ENCODE assay signal across 7 mouse cellular contexts in the genomic region with DNA sequence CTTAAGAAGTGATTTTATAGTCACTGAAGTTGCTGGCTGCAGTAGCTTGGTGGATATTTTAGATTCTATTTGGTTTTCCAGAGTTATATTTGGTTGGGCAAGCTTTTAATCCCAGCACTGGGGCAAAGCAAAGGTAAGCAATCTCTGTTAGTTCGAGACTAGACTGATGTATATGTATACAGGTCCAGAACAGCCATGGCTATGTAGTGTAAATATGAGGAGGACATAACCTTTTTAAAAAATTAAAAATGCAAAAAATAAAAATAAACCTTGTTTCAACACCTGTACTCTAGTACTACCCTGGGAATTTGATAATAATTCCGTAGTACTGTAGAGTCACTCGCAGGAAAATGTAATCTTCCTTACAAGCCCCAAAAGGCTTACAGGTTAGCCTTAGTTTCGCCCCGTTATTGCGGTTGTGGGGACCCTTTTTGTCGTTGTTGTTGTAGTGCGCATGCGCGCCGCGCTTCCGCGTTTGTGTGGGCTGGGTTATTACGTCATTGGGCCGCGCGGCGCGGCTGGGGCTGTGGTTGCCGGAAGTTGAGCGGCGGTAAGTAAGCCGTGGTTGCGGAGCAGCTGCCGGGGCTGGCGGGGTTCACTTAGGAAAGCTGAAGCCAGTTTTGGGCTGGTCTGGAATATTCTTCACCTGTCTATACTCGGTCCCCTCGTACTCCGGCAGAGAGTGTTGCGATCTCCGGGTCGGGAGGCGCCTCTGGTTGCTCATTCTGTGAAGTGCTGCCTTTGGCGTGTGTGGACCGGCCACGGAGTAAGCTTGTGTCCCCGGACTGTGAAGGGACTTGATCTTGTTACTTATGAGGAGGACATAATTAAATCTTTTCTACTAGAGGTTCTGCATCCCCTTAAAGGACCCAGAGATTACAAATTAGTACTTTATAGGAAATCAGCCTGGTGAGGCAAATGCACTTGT. TPM values are rescaled to one million over a fixed set of nuclear protein-coding genes. Genes with fewer than 3 reads are reported as not detected.
A peak's percentile ranks its signal among the peaks of the same experiment; 100 is the strongest.
DNase-seq lines count a peak whose midpoint lies in the region; ATAC-seq lines count a peak whose summit lies in the region.

A gene (plus strand): TSS at position 497 of the 928 bp plus-strand sequence.

- WGBS in intestine, embryonic 16.5 days: under 1% methylated on average over 38 of the region's 38 CpGs
- under 1% methylated on average over 38 of the region's 38 CpGs for WGBS in midbrain, embryonic 11.5 days

- H3K4me3 ChIP-seq in intestine, embryonic 16.5 days (ENCODE audit: low read length): peak within 1 kb of the TSS; percentile 80
- H3K4me3 ChIP-seq in midbrain, embryonic 11.5 days (ENCODE audit: low read depth, low read length): peak within 1 kb of the TSS; percentile 63

- H3K27ac ChIP-seq in intestine, embryonic 16.5 days (ENCODE audit: low read length): no peak within 1 kb of the TSS; the same call in 1 of the 2 replicates
- no peak within 1 kb of the TSS for H3K27ac ChIP-seq in midbrain, embryonic 11.5 days (ENCODE audit: low read depth, low read length)

- peak; percentile 93 for DNase-seq in adrenal gland, adult 2 months
- DNase-seq in embryo, embryonic 11.5 days (ENCODE audit: low read depth, low spot score): peak; percentile 96
- peak; percentile 85 to 93 for DNase-seq in gastrocnemius, postnatal 4 days (ENCODE audit: low spot score in 2 of 2)
- DNase-seq in left cerebral cortex, postnatal 36 days (ENCODE audit: low spot score in 2 of 2): peak; percentile 90 to 91
- peak; percentile 99 for DNase-seq in midbrain, embryonic 11.5 days (ENCODE audit: low spot score, missing footprints)
- DNase-seq in skeletal muscle tissue, adult 2 months (ENCODE audit: low read depth, low spot score): peak; percentile 95

- H3K36me3 ChIP-seq in intestine, embryonic 16.5 days (ENCODE audit: control insufficient read depth, insufficient read depth, low read length): no peaks in the 10 kb centered on the region
- H3K36me3 ChIP-seq in midbrain, embryonic 11.5 days (ENCODE audit: control insufficient read depth, insufficient read depth, low read length): no peaks in the 10 kb centered on the region

- peak within 1 kb of the TSS; percentile 77 for H3K4me2 ChIP-seq in intestine, embryonic 16.5 days (ENCODE audit: low read depth, low read length)
- peak within 1 kb of the TSS; percentile 78 for H3K4me2 ChIP-seq in midbrain, embryonic 11.5 days

- intact Hi-C loops in left cerebral cortex, postnatal 36 days (cut with DNase I): no loop called here

- peak within 1 kb of the TSS; percentile 78 for H3K9ac ChIP-seq in intestine, embryonic 16.5 days (ENCODE audit: low read depth, low read length)
- H3K9ac ChIP-seq in midbrain, embryonic 11.5 days (ENCODE audit: low read length): peak within 1 kb of the TSS; percentile 74

- ATAC-seq in intestine, embryonic 16.5 days: peak; percentile 91
- peak; percentile 89 for ATAC-seq in midbrain, embryonic 11.5 days (ENCODE audit: low FRiP score)

- peaks cover 5% of the 10 kb centered on the region for H3K4me1 ChIP-seq in intestine, embryonic 16.5 days (ENCODE audit: control insufficient read depth, insufficient read depth, low read length)
- H3K4me1 ChIP-seq in midbrain, embryonic 11.5 days (ENCODE audit: control insufficient read depth, insufficient read depth, low read length): peaks cover 5% of the 10 kb centered on the region

- no peaks in the 10 kb centered on the region for H3K27me3 ChIP-seq in intestine, embryonic 16.5 days (replicated peaks; ENCODE audit: control insufficient read depth, insufficient read depth, low read length)
- no peaks in the 10 kb centered on the region for H3K27me3 ChIP-seq in midbrain, embryonic 11.5 days (ENCODE audit: control insufficient read depth, insufficient read depth, low read length)

- no peaks in the 10 kb centered on the region for H3K9me3 ChIP-seq in intestine, embryonic 16.5 days (ENCODE audit: control insufficient read depth, low read length)
- H3K9me3 ChIP-seq in midbrain, embryonic 11.5 days (ENCODE audit: control insufficient read depth, low read length): no peaks in the 10 kb centered on the region

RNA-seq across cellular contexts. Expression of the gene that starts here (rescaled TPM):
- 10 to 100 TPM; 38.8 to 39.8 TPM for total RNA-seq in adrenal gland, adult 2 months (2021)
- 20.1 and 23.2 TPM in 2 replicates for polyA plus RNA-seq in adrenal gland, adult 2 months (2012; rRNA removed)
- 10 to 100 TPM; 12.4 to 15.8 TPM for total RNA-seq in gastrocnemius, postnatal 4 days (2021)
- 21.5 and 25.5 TPM in 2 replicates for polyA plus RNA-seq in intestine, embryonic 16.5 days (2015; fragmentation: Nextera tagmentation; extraction: Ambion mirVana)
- total RNA-seq in left cerebral cortex, postnatal 36 days (2021): 10 to 100 TPM; 24.8 to 25.3 TPM
- polyA plus RNA-seq in midbrain, embryonic 11.5 days (2014; fragmentation: Nextera tagmentation; extraction: Ambion mirVana): 17.6 and 20.6 TPM in 2 replicates
